Mouse (Mus musculus): ENCODE measurements at regions not wholly inside any gene's neighbourhood (a gene's known extent, or its start where the extent isn't known, plus 50 kb on each side); places are given as distances from the start of the nearest gene placed in this dataset.

GRCm38 (mm10) chr7:138593344-138593743 is 195.8 kb upstream of the Tcerg1l start:
- TF ChIP-seq CTCF (IDR thresholded peaks at IDR 0.05; ENCODE audit: low read depth) (no peak), EP300 (IDR thresholded peaks at IDR 0.05; ENCODE audit: low read depth) (no peak)

Data from heart, postnatal 0 days (tissue).